Mouse (Mus musculus) myocyte (in vitro differentiated cells): Measurements from ENCODE around the gene Yy2. TPM values are rescaled to one million over a fixed set of nuclear protein-coding genes. Genes with fewer than 3 reads are reported as not detected.

ENCODE experiments used
- H3K27me3 ChIP-seq: one replicate; pipeline ENCODE4 v1.6.1; 2011; ENCODE audit not compliant: control insufficient read depth, insufficient read depth, insufficient read length
- H3K36me3 ChIP-seq: one replicate; pipeline ENCODE4 v1.6.1; 2011; ENCODE audit not compliant: control insufficient read depth, insufficient read depth
- H3K4me2 ChIP-seq: one replicate; pipeline ENCODE4 v1.6.1; 2011; ENCODE audit warnings: low read depth, control low read depth
- H3K4me3 ChIP-seq: one replicate; pipeline ENCODE4 v1.5.1; 2011; ENCODE audit warnings: mild to moderate bottlenecking, control low read depth, moderate library complexity
- H3K79me2 ChIP-seq: one replicate; pipeline ENCODE4 v1.6.1; 2011; ENCODE audit not compliant: control insufficient read depth, insufficient read depth
- H3ac ChIP-seq: one replicate; pipeline ENCODE4 v1.6.1; 2011; ENCODE audit not compliant: control insufficient read depth, insufficient read length
- CEBPB ChIP-seq: IDR thresholded peaks from 2 replicates; pipeline ENCODE4 v1.6.1; 2011; ENCODE audit warnings: mild to moderate bottlenecking, moderate library complexity; ENCODE audit not compliant: poor library complexity, insufficient read depth, severe bottlenecking
- E2F4 ChIP-seq: IDR thresholded peaks from one replicate; pipeline ENCODE4 v1.6.1; 2011; ENCODE audit warnings: mild to moderate bottlenecking, control low read depth, moderate library complexity; ENCODE audit not compliant: insufficient read depth
- MYOD1 ChIP-seq, 3 experiments: IDR thresholded peaks; one replicate each; pipeline ENCODE4 v1.6.1; 2011; ENCODE audit warnings: control low read depth in 2 of 3, low read depth in 2 of 3, mild to moderate bottlenecking in 2 of 3, moderate library complexity in 1 of 3; ENCODE audit not compliant: insufficient read length in 2 of 3, control insufficient read depth in 1 of 3
- MYOG ChIP-seq, 3 experiments: IDR thresholded peaks; one replicate each; pipeline ENCODE4 v1.6.1; 2011; ENCODE audit warnings: control low read depth in 2 of 3, low read depth in 2 of 3, mild to moderate bottlenecking in 2 of 3; ENCODE audit not compliant: insufficient read length in 2 of 3, control insufficient read depth in 1 of 3, insufficient read depth in 1 of 3
- POLR2A ChIP-seq: IDR thresholded peaks from one replicate; pipeline ENCODE4 v1.6.1; 2011; ENCODE audit warnings: low read depth, mild to moderate bottlenecking, control low read depth, moderate library complexity; ENCODE audit not compliant: insufficient read length
- POLR2AphosphoS2 ChIP-seq: IDR thresholded peaks from one replicate; pipeline ENCODE4 v1.6.1; 2011; ENCODE audit warnings: low read depth, control low read depth; ENCODE audit not compliant: insufficient read length
- REST ChIP-seq: IDR thresholded peaks from one replicate; pipeline ENCODE4 v1.6.1; 2011; ENCODE audit warnings: mild to moderate bottlenecking, control low read depth, moderate library complexity; ENCODE audit not compliant: insufficient read depth, insufficient read length
- SRF ChIP-seq: IDR thresholded peaks from one replicate; pipeline ENCODE4 v1.6.1; 2011; ENCODE audit warnings: low read depth; ENCODE audit not compliant: control insufficient read depth, insufficient read length
- TCF12 ChIP-seq: IDR thresholded peaks from one replicate; pipeline ENCODE4 v1.6.1; 2011; ENCODE audit warnings: mild to moderate bottlenecking, control low read depth; ENCODE audit not compliant: poor library complexity, insufficient read depth, severe bottlenecking
- TCF3 ChIP-seq: IDR thresholded peaks from one replicate; pipeline ENCODE4 v1.6.1; 2011; ENCODE audit warnings: low read depth, control low read depth; ENCODE audit not compliant: insufficient read length
- USF1 ChIP-seq: IDR thresholded peaks from one replicate; pipeline ENCODE4 v1.6.1; 2011; ENCODE audit warnings: low read depth, mild to moderate bottlenecking, control low read depth, moderate library complexity
- polyA plus RNA-seq: library from polyadenylated mRNA; unstranded; fragments of >200 nt; fragmentation: generic; extraction: Trizol; gene quantifications from one replicate; pipeline ENCODE4 v1.2.1, GENCODE M21; 2012; ENCODE audit warnings: missing spikeins

Yy2 gene
- polyA plus RNA-seq, 1 experiment: 0.59 TPM

DNA sequence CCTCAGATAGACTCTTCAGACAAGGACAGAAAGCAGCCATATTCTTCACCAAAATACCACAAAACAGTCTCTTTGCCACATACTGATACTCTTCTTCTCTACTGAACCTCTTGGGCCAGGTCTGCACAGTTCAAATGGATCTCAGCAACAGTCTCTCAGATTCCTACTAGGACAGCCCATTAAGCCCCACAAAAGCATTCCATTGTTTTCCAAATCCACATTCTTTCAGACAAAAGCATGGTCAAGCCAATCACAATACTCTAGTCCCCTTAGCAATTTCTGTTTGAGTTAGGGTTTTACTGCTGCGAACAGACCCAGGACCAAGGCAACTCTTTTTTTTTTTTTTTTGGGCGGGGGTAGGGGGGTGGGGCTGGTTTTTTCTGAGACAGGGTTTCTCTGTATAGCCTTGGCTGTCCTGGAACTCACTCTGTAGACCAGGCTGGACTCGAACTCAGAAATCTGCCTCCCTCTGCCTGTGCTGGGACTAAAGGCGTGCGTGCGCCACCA, 10.4 kb upstream of the Yy2 start:
- no peaks in the 10 kb centered on the region for H3K27me3 ChIP-seq
- no peak overlapping the region for H3ac ChIP-seq
- TF ChIP-seq MYOG (IDR thresholded peaks at IDR 0.05; ENCODE audit: control insufficient read depth in 1 of 3, insufficient read depth in 1 of 3, insufficient read length in 2 of 3, low read depth in 2 of 3) (no peak), SRF (no peak), POLR2A (no peak), E2F4 (no peak), REST (no peak), USF1 (no peak), TCF12 (no peak), MYOD1 (IDR thresholded peaks at IDR 0.05; ENCODE audit: control insufficient read depth in 1 of 3, insufficient read length in 2 of 3, low read depth in 2 of 3) (no peak), POLR2AphosphoS2 (no peak), CEBPB (no peak)
- H3K4me3 ChIP-seq: no peak overlapping the region
- no peaks in the 10 kb centered on the region for H3K36me3 ChIP-seq
- H3K4me2 ChIP-seq: no peak overlapping the region
- no peaks in the 10 kb centered on the region for H3K79me2 ChIP-seq

DNA sequence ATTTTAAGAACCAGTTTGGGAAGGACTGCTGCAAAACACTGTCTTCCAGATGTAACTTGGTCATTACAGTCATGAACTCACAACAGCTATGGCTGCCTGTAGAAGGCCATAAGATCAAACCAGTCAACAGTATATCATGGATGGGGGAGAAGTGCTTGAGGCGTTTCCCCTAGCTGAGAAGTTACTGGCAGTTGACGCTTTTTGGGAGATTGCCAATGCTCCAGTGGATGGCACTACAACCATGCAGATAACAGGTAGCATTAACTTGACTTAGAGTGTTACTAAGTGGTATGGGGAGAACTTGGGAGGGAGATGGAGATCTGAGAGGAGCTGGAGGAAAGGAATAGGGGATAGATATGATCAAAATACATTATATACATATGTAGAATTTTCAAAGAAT, 5.9 kb upstream of the Yy2 start:
- H3K27me3 ChIP-seq: no peaks in the 10 kb centered on the region
- peaks cover 5% of the 10 kb centered on the region for H3K36me3 ChIP-seq
- H3K4me3 ChIP-seq: no peak overlapping the region
- TF ChIP-seq E2F4: no peak
- no peak overlapping the region for H3K4me2 ChIP-seq
- no peak overlapping the region for H3ac ChIP-seq
- no peaks in the 10 kb centered on the region for H3K79me2 ChIP-seq

DNA sequence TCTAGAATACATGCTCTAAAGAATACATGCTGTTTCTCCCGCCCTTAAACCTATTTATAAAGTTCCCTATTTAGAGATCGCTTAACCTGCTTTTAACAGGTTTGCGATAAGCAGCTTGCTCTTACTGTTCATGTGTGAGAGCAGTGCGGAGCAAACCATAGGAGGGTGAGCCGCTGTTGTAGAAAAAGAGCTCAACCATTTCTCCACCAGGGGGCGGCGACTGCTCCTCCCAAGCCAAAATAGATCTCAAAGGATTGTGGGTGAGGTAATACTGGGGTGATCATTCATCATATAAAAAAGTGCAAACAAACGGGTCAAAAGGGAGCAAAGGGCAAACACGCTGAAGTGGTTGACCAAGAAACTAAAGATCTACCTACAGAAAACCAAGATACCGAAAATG, 5.0 kb downstream of the Yy2 start:
- H3K4me2 ChIP-seq: no peak overlapping the region
- H3K4me3 ChIP-seq: no peak overlapping the region
- no peaks in the 10 kb centered on the region for H3K79me2 ChIP-seq
- H3K36me3 ChIP-seq: no peaks in the 10 kb centered on the region
- TF ChIP-seq E2F4: no peak
- no peak overlapping the region for H3ac ChIP-seq
- no peaks in the 10 kb centered on the region for H3K27me3 ChIP-seq

DNA sequence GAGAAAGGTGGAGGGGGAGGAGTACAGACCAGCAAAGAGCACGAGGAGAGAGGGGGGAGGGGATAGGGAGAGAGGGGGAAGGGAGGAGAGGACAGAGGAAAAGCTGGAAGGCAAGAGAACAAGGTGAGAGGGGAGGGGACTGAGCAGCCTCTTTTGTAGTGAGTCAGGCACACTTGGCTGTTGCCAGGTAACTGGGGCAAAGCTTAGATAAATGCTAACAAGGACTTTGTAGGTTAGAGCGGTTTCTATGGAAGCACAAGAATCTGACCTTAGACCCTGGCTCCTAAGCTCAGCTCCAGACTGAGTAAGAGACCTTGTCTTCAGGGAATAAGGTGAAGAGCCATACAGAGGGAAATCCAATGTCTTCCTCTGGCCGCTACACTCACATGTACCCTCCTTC, 21.7 kb downstream of the Yy2 start:
- Histone ChIP-seq H3K36me3 (no peaks in the 10 kb centered on the region), H3K4me2 (no peak overlapping the region), H3K4me3 (no peak overlapping the region)

More for the DNA sequence above, 21.7 kb downstream of the Yy2 start:
- Histone ChIP-seq H3K79me2 (no peaks in the 10 kb centered on the region), H3ac (no peak overlapping the region), H3K27me3 (no peaks in the 10 kb centered on the region)
- TF ChIP-seq SRF: no peak
- no peak for TF ChIP-seq USF1
- no peak for TF ChIP-seq POLR2AphosphoS2
- no peak for TF ChIP-seq E2F4
- no peak for TF ChIP-seq TCF3

Other genes starting within 250 kb of the Yy2 start
- 0.25 TPM for gene Phex, start 153.7 kb downstream of the Yy2 start, polyA plus RNA-seq
- gene Sms, start 76.7 kb downstream of the Yy2 start, polyA plus RNA-seq: 36.0 TPM
- gene Mbtps2, start 29.7 kb upstream of the Yy2 start, polyA plus RNA-seq: 7.6 TPM
- 55.1 TPM for gene Smpx, start 129.9 kb upstream of the Yy2 start, polyA plus RNA-seq
- gene Klhl34, start 249.4 kb upstream of the Yy2 start, polyA plus RNA-seq: 1.0 TPM